Mouse (Mus musculus): ENCODE measurements around the gene Mrgprf. TPM values are rescaled to one million over a fixed set of nuclear protein-coding genes. Genes with fewer than 3 reads are reported as not detected.

Mrgprf gene
- polyA plus RNA-seq (2016; fragmentation: Nextera tagmentation; extraction: Ambion mirVana) = 0.10 TPM in 1 of 2 replicates, not detected in the other

DNA sequence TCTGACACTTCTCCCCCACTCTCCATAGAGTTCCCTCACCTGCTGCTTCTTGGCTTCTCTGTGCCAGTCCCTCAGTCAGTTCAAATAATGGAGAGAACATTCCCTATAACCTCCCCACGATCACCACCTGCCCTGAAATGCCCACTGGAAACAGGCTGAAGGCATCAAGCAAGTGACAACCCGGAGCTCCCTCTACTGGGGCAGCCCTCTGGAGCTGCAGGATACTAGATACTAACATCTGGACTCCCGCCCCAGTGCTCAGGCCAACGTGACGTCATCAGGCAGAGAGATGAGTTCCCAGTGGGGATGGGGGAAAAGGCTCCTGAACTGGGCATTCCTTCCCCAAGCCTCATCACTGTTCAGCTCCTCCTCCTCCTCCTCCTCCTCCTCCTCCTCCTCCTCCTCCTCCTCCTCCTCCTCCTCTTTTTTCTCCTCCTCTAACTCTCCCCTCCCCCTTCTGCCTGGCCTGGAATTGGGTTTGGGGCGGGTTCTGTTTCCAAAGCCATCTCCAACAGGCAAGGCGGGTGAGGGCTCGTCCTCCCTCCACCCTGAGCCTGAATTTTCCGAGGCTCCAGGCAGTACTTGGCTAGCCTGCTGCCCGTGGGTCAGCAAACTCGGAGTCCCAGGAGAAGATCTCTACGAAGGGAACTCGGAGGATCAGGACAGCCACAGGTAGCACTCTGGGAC, at the start of gene Mrgprf:
TSS of gene Mrgprf (plus strand) at position 508 of the 687 bp plus-strand sequence.
- Histone ChIP-seq H3K36me3 (replicated peaks) (no peaks in the 10 kb centered on the region), H3K4me1 (peaks cover 42% of the 10 kb centered on the region), H3K9me3 (no peaks in the 10 kb centered on the region), H3K4me3 (no peak within 1 kb of the TSS), H3K27ac (replicated peaks) (peak within 1 kb of the TSS; percentile 30; the same call in 1 of the 2 replicates), H3K27me3 (replicated peaks; ENCODE audit: low read depth, poor library complexity, severe bottlenecking) (0 out of 2 replicates have a peak, but pooled peaks cover 8% of the 10 kb centered on the region)
- 39% methylated on average over 13 of the region's 13 CpGs for WGBS
- no peak for DNase-seq (ENCODE audit: low spot score)

DNA sequence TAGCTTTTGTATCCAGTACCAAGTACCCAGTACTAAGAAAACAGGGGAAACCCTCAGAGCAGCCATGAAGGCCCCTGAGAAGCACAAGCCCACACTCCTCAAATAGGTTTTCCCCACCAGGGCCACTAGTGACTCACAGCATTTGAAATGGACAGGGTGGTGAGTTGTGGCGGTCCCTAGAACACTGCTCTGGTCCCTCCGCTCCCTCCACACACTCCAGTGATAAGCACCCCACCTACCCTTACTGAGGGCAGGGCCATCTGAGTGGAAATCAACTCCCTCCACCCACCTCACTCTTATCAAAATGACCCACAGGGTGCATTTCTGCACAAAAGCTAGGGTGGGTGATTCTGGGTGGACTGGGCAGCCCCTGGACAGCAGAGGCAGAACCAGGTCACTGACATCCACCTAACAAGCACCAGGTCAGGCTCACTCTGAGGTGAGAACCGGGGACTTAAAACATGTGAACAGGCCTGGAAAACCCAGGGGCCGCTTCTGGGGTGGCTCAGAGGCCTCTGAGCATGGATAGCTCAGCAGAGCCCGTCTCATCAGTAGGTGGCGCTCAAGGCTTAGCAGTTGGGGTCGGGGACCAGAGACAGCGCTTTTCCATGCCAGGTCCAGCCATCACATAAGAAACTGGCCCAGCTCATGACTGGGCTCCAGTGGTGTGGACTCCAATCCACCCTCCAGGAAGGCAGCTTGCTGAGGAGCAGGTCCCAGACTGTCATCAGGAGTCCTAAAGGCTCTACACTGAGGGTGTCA, 47.7 kb upstream of the Mrgprf start:
- 25% methylated on average over 8 of the region's 8 CpGs for WGBS
- Histone ChIP-seq H3K9me3 (no peaks in the 10 kb centered on the region), H3K36me3 (replicated peaks) (peaks cover 17% of the 10 kb centered on the region), H3K27me3 (replicated peaks; ENCODE audit: low read depth, poor library complexity, severe bottlenecking) (no peaks in the 10 kb centered on the region), H3K4me3 (no peak overlapping the region), H3K27ac (replicated peaks) (no peak overlapping the region), H3K4me1 (peaks cover 5% of the 10 kb centered on the region; the same call in 1 of the 2 replicates)
- DNase-seq (ENCODE audit: low spot score) = peak; percentile 81

DNA sequence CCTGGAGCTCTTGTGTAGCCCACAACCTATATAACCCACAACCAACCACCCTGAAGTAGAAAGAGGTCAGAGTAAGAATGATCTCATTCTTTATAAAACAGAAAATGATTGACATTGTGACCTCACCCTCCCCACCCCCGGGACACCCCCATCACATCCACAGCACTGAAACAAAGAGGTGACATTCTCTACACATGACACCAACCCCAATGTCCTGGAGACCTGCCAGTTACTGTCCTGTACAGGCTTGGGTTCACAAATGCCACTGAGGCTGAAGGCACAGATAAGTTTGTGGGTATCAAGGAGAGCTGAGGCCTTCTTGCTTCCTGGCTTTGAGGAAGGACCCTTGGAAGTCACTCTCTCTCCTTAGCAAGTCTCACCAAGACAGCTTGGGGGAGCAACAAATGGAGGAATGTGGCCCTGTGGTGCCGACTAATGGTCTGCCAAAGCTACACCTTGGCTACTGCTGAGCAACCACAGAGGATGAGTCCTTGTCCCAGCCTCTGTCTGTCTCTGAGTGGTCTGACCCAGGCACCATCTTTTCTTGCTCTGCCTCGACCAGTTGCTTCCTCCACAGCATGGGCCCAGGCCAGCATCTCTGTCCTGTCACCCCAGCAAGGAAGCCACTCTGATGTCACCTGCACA, 46.5 kb upstream of the Mrgprf start:
- DNase-seq (ENCODE audit: low spot score) = no peak
- Histone ChIP-seq H3K27ac (replicated peaks) (no peak overlapping the region), H3K36me3 (replicated peaks) (peaks cover 24% of the 10 kb centered on the region), H3K4me3 (no peak overlapping the region), H3K4me1 (peaks cover 5% of the 10 kb centered on the region; the same call in 1 of the 2 replicates), H3K27me3 (replicated peaks; ENCODE audit: low read depth, poor library complexity, severe bottlenecking) (no peaks in the 10 kb centered on the region), H3K9me3 (no peaks in the 10 kb centered on the region)
- WGBS = 69% methylated on average over 3 of the region's 3 CpGs

DNA sequence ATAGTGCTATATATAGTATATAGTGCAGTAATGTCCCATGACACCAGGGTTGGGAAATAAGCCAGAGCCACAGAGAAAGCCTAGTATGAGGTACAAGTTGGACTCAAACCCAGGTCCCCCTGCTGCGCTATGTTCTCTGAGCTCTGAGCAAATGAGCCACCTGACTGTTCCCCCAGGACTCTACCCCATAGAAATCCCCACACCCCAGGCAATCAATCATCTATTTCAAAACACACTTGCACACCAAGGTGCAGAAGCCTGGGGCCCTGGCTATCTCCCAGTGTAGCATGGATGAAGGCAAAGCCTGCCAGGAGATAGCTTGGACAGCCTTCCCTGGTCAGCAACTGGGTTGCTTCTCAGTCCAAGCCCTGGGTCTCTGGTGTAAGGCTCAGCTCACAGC, 44.5 kb upstream of the Mrgprf start:
- Histone ChIP-seq H3K27me3 (replicated peaks; ENCODE audit: low read depth, poor library complexity, severe bottlenecking) (no peaks in the 10 kb centered on the region), H3K4me3 (no peak overlapping the region), H3K36me3 (replicated peaks) (peaks cover 40% of the 10 kb centered on the region), H3K9me3 (no peaks in the 10 kb centered on the region), H3K4me1 (no peaks in the 10 kb centered on the region; the same call in 1 of the 2 replicates), H3K27ac (replicated peaks) (no peak overlapping the region)
- 92% methylated on average over 1 of the region's 1 CpGs for WGBS
- no peak for DNase-seq (ENCODE audit: low spot score)

DNA sequence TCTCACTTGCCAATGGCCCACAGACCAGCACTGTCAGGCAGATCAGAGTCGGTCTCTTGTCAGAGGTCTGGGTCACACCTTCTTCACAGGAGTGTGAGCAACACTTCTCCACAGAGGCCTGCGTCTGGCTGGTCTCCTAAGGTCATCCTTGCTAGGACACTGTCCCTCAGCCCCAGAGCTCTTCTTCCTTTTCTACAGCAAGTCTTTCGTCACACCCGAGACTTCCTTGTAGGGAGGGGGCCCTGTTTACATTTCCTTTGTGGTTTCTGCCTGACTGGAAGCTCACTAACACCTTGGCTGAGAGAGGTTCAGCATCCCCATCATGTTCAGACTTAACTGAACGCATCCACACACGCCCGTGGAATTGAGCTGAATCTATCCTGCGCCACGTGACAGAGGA, 36.4 kb upstream of the Mrgprf start:
- no peak overlapping the region for H3K4me3 ChIP-seq
- no peaks in the 10 kb centered on the region for H3K27me3 ChIP-seq (replicated peaks; ENCODE audit: low read depth, poor library complexity, severe bottlenecking)
- WGBS = 85% methylated on average over 9 of the region's 9 CpGs
- H3K27ac ChIP-seq (replicated peaks) = no peak overlapping the region
- H3K4me1 ChIP-seq = 0 out of 2 replicates have a peak, but pooled peaks cover 4% of the 10 kb centered on the region
- no peaks in the 10 kb centered on the region for H3K9me3 ChIP-seq
- DNase-seq (ENCODE audit: low spot score) = no peak
- H3K36me3 ChIP-seq (replicated peaks) = peaks cover 60% of the 10 kb centered on the region

DNA sequence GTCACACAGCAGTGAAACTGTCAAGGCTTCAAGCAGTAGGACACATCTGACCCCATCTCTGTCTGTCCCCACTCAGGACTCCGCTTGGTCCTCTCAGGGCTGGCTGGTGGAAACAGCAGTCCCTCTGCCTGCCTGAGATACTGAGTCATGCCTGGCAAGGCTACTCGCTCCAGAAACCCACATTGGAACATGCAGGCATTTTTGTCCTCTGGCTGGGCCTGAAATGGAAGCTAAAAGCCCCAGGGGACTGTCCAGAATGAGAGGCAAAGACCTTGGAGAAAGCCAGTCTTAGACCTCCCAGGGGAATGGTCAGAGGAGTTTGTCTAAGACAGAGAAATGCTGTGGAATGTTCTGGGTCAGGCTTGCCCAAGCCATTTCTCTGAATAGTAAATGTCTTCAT, 34.6 kb upstream of the Mrgprf start:
- 93% methylated on average over 2 of the region's 2 CpGs for WGBS
- Histone ChIP-seq H3K4me3 (no peak overlapping the region), H3K36me3 (replicated peaks) (peaks cover 63% of the 10 kb centered on the region), H3K9me3 (no peaks in the 10 kb centered on the region), H3K27ac (replicated peaks) (no peak overlapping the region), H3K27me3 (replicated peaks; ENCODE audit: low read depth, poor library complexity, severe bottlenecking) (no peaks in the 10 kb centered on the region), H3K4me1 (0 out of 2 replicates have a peak, but pooled peaks cover 4% of the 10 kb centered on the region)
- DNase-seq (ENCODE audit: low spot score) = no peak

DNA sequence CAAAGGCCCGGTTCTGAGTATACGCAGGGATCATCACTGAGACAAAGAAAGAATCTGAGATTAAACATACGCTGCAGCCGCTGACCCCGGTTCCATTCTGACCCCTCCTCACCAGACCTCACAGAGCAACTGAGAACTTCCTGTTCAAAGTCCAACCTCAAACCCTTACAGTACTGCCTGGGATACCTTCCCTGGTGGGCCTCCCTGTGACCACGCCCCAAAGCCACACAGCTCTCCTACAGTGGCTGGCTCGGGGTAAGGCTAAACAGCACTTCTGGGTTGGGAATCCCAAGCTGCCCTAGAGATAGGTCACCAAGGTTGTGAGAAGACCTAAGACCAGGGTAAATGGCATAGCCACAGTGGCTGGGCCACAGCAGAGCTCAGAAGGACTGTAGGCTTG, 31.7 kb upstream of the Mrgprf start:
- Histone ChIP-seq H3K36me3 (replicated peaks) (peaks cover 80% of the 10 kb centered on the region), H3K9me3 (no peaks in the 10 kb centered on the region), H3K27ac (replicated peaks) (no peak overlapping the region), H3K4me3 (no peak overlapping the region), H3K4me1 (0 out of 2 replicates have a peak, but pooled peaks cover 4% of the 10 kb centered on the region), H3K27me3 (replicated peaks; ENCODE audit: low read depth, poor library complexity, severe bottlenecking) (no peaks in the 10 kb centered on the region)
- WGBS = 93% methylated on average over 7 of the region's 7 CpGs
- DNase-seq (ENCODE audit: low spot score) = no peak

DNA sequence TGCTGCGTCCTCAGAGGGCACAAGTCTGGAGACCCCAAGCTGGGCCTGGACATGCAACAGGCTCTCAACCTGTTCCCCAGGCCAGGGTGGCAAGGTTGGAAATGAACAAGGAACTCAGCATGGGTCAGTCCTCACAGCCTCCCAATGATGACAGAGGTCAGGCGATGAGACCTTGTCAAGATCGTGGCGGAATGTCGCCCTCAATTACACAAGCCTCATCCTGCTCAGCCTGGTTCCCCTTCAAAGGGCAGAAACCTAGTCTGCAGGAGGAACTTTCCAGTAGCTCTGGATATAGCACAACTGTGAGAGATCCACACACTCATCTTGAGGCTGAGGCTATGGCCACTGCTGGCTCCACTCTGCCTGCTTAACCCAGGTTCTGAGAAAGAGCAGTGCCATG, 29.7 kb upstream of the Mrgprf start:
- Histone ChIP-seq H3K27ac (replicated peaks) (no peak overlapping the region), H3K36me3 (replicated peaks) (peaks cover 93% of the 10 kb centered on the region), H3K4me3 (no peak overlapping the region), H3K9me3 (no peaks in the 10 kb centered on the region), H3K27me3 (replicated peaks; ENCODE audit: low read depth, poor library complexity, severe bottlenecking) (no peaks in the 10 kb centered on the region), H3K4me1 (no peaks in the 10 kb centered on the region)
- no peak for DNase-seq (ENCODE audit: low spot score)
- WGBS = 94% methylated on average over 5 of the region's 5 CpGs

DNA sequence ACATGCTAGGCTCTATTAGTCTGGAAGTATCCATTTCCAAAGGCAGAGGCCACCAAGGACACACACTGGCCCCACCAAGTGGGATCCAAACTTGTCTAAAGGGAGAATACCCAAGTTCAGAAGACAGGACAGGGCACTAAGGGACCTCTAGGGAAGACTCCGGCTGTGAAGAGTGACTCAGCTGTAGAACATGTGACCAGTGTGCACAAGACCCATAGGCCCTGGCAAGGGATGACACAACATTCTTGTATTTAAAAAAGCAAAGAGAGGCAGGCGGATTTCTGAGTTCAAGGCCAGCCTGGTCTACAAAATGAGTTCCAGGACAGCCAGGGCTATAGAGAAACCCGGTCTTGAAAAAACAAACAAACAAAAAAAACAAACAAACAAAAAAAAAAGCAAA, 25.1 kb upstream of the Mrgprf start:
- 93% methylated on average over 3 of the region's 3 CpGs for WGBS
- Histone ChIP-seq H3K36me3 (replicated peaks) (peaks cover 91% of the 10 kb centered on the region), H3K27me3 (replicated peaks; ENCODE audit: low read depth, poor library complexity, severe bottlenecking) (no peaks in the 10 kb centered on the region), H3K4me1 (no peaks in the 10 kb centered on the region), H3K4me3 (no peak overlapping the region), H3K9me3 (no peaks in the 10 kb centered on the region), H3K27ac (replicated peaks) (no peak overlapping the region)
- DNase-seq (ENCODE audit: low spot score) = no peak

DNA sequence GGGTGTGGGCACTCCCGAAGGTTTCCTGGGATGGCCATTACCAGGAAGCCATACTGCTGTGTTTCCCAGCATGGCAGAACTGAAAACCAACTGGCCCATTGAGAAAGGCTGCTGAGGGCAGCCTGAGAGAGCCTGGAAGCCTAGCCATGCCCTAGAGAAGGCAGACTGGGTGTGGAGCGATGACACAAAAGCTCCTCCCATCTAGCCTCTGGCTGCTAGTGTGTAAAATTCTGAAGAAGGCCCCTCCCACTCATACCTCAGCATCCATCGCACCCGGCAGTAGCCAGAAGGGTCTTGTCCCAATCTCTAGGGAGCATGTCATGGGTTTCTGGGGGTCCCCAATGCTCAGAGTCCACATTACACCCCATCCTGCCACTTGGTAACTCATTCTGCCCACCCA, 19.2 kb upstream of the Mrgprf start:
- Histone ChIP-seq H3K4me1 (peaks cover 29% of the 10 kb centered on the region), H3K36me3 (replicated peaks) (peaks cover 37% of the 10 kb centered on the region), H3K9me3 (no peaks in the 10 kb centered on the region), H3K4me3 (no peak overlapping the region), H3K27ac (replicated peaks) (no peak overlapping the region), H3K27me3 (replicated peaks; ENCODE audit: low read depth, poor library complexity, severe bottlenecking) (no peaks in the 10 kb centered on the region)
- no peak for DNase-seq (ENCODE audit: low spot score)
- WGBS = 87% methylated on average over 4 of the region's 4 CpGs

DNA sequence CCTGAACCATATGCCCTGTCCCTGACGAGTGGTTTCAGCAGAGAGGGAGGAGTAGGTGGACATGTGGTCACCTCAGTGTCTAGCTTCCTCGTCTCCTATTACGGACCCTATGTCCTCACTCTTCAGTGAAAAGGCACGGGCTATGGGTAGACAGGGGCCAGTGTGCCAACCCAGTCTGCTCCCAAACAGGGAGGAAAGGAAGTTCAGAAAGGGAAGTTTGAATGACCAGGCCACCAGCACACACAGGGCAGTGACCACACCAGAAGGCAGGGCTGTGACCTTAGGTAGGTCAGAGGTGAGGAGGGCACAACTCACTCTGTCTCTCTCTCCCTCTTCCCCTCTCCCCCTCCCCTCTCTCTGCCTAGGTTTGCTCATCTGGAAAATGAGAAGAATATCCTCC, 17.6 kb upstream of the Mrgprf start:
- no peak for DNase-seq (ENCODE audit: low spot score)
- WGBS = 38% methylated on average over 4 of the region's 4 CpGs
- H3K4me1 ChIP-seq = peaks cover 29% of the 10 kb centered on the region
- H3K27me3 ChIP-seq (replicated peaks; ENCODE audit: low read depth, poor library complexity, severe bottlenecking) = no peaks in the 10 kb centered on the region
- H3K36me3 ChIP-seq (replicated peaks) = peaks cover 21% of the 10 kb centered on the region
- H3K4me3 ChIP-seq = peak overlapping the region; percentile 59
- no peaks in the 10 kb centered on the region for H3K9me3 ChIP-seq
- H3K27ac ChIP-seq (replicated peaks) = peak overlapping the region; percentile 80

DNA sequence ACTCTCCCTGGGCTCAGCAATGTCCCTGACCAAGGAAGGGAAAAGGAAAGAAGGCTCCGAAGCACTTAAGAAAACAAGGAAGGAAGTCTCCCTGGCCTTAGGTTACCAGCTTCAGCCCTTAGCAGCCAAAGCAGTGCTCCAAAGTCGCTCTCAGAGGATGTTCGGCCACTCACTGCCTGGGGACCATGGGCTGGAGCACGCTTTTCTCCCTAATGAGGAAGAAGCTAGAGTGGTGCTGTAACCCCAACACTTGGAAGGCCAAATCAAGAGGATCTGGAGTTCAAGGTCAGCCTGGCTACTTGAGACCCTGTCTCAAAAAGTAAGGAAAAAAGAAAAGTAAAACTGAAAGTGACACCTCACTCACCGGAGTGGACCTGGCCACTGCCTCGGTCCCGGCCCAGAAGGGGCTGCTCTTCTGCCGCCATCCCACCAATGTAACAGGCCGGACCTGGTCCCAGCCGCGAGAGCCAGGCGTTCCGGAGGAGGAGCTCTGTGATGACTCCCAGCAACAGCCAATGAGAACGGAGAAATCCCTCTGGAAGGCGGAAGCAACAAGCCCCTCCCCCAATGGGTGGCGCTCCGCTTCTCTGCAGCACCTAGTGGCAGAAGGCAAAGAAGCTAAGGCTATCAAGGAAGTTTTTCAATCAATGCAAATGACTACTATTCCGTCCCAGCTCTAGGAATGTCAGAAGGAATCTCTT, 17.0 kb upstream of the Mrgprf start, which contains the start of gene Tpcn2:
TSS of gene Tpcn2 (minus strand) at position 525 of the 701 bp plus-strand sequence.
- no peaks in the 10 kb centered on the region for H3K9me3 ChIP-seq
- H3K4me3 ChIP-seq = peak within 1 kb of the TSS; percentile 59
- WGBS = 4% methylated on average over 18 of the region's 18 CpGs
- peak within 1 kb of the TSS; percentile 80 for H3K27ac ChIP-seq (replicated peaks)
- H3K27me3 ChIP-seq (replicated peaks; ENCODE audit: low read depth, poor library complexity, severe bottlenecking) = no peaks in the 10 kb centered on the region
- peak; percentile 94 for DNase-seq (ENCODE audit: low spot score)
- H3K4me1 ChIP-seq = peaks cover 30% of the 10 kb centered on the region
- H3K36me3 ChIP-seq (replicated peaks) = peaks cover 15% of the 10 kb centered on the region
